Mouse (Mus musculus): ENCODE results near the gene Ptprf. TPM values are rescaled to one million over a fixed set of nuclear protein-coding genes. Genes with fewer than 3 reads are reported as not detected.

Gene Ptprf
- total and polyA plus RNA-seq, 2 experiments from 2014 or later: 44.4 to 196 TPM

- Histone ChIP-seq H3K36me3 (ENCODE audit: insufficient read depth, low read length) (no peaks in the 10 kb centered on the region), H3K27ac (no peak overlapping the region), H3K9ac (replicated peaks; ENCODE audit: low read length) (no peak overlapping the region), H3K27me3 (ENCODE audit: insufficient read depth, low read length) (no peaks in the 10 kb centered on the region), H3K4me1 (ENCODE audit: insufficient read depth, low read length) (peaks cover 8% of the 10 kb centered on the region; the same call in 1 of the 2 replicates), H3K4me3 (ENCODE audit: low read length) (no peak overlapping the region), H3K9me3 (ENCODE audit: low read length) (no peaks in the 10 kb centered on the region), H3K4me2 (ENCODE audit: low read depth, low read length) (no peak overlapping the region)
- no peak for DNase-seq (ENCODE audit: low spot score)
- no peak for ATAC-seq
- 88% methylated on average over 4 of the region's 4 CpGs for WGBS
- TF ChIP-seq CTCF (IDR thresholded peaks at IDR 0.05; ENCODE audit: low read depth): no peak
These were observed 25.5 kb upstream of the Ptprf start for GRCm38 (mm10) chr4:118316662-118317061.

DNA sequence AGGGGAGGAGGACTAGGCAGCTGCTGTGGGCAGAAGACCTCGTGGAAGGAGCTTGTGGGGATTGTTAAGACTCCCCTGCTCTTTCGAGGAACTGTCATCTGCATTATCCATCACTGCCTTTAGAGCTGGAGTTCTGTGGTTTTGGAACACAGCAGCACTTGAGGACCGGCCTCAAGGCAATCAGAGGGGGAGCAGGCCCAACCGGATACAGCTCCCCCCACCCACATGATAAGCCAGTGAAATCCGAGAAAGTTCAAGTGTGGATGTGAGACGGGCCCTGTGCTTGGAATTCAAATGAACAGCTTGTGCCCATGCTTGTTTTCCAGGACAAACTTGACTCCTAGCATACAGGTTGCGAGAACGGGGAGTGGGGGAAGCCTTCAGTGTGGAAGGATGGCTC, 24.1 kb upstream of the Ptprf start:
- Histone ChIP-seq H3K9ac (replicated peaks; ENCODE audit: low read length) (no peak overlapping the region), H3K27me3 (ENCODE audit: insufficient read depth, low read length) (no peaks in the 10 kb centered on the region), H3K4me2 (ENCODE audit: low read depth, low read length) (no peak overlapping the region), H3K4me3 (ENCODE audit: low read length) (no peak overlapping the region), H3K36me3 (ENCODE audit: insufficient read depth, low read length) (no peaks in the 10 kb centered on the region), H3K27ac (no peak overlapping the region), H3K9me3 (ENCODE audit: low read length) (no peaks in the 10 kb centered on the region), H3K4me1 (ENCODE audit: insufficient read depth, low read length) (peaks cover 8% of the 10 kb centered on the region; the same call in 1 of the 2 replicates)
- no peak for ATAC-seq
- 53% methylated on average over 8 of the region's 8 CpGs for WGBS
- DNase-seq (ENCODE audit: low spot score): no peak
- TF ChIP-seq CTCF (IDR thresholded peaks at IDR 0.05; ENCODE audit: low read depth): no peak

DNA sequence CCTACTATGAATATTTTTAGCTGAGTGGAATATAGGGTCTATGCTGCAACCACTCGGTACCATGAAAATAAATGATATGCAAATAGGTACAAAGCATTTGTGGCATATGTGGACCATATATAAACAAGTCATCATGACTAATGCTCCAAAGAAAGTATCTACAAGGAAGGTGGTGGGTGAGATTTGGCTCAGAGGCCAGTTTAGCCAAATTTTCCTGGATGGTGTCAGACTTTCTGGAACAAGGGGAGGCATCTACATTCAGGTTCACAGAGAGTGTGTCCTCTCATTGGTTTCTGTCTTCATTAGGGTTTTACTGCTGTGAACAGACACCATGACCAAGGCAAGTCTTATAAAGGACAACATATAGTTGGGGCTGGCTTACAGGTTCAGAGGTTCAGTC, 19.3 kb upstream of the Ptprf start:
- ATAC-seq (no peak), DNase-seq (ENCODE audit: low spot score) (no peak)
- Histone ChIP-seq H3K27ac (no peak overlapping the region), H3K4me2 (ENCODE audit: low read depth, low read length) (no peak overlapping the region), H3K4me3 (ENCODE audit: low read length) (no peak overlapping the region), H3K4me1 (ENCODE audit: insufficient read depth, low read length) (no peaks in the 10 kb centered on the region), H3K27me3 (ENCODE audit: insufficient read depth, low read length) (no peaks in the 10 kb centered on the region), H3K36me3 (ENCODE audit: insufficient read depth, low read length) (no peaks in the 10 kb centered on the region), H3K9ac (replicated peaks; ENCODE audit: low read length) (no peak overlapping the region), H3K9me3 (ENCODE audit: low read length) (no peaks in the 10 kb centered on the region)
- TF ChIP-seq CTCF (IDR thresholded peaks at IDR 0.05; ENCODE audit: low read depth): no peak
- WGBS: 97% methylated on average over 1 of the region's 1 CpGs

GRCm38 (mm10) chr4:118307533-118308263, 16.5 kb upstream of the Ptprf start:
- no peaks in the 10 kb centered on the region for H3K9me3 ChIP-seq (ENCODE audit: low read length)
- H3K9ac ChIP-seq (replicated peaks; ENCODE audit: low read length): no peak overlapping the region
- no peak overlapping the region for H3K4me2 ChIP-seq (ENCODE audit: low read depth, low read length)
- H3K4me1 ChIP-seq (ENCODE audit: insufficient read depth, low read length): no peaks in the 10 kb centered on the region
- WGBS: 89% methylated on average over 13 of the region's 13 CpGs
- no peak for ATAC-seq
- no peaks in the 10 kb centered on the region for H3K27me3 ChIP-seq (ENCODE audit: insufficient read depth, low read length)
- no peak overlapping the region for H3K27ac ChIP-seq
- DNase-seq (ENCODE audit: low spot score): no peak
- no peak overlapping the region for H3K4me3 ChIP-seq (ENCODE audit: low read length)
- TF ChIP-seq CTCF (IDR thresholded peaks at IDR 0.05; ENCODE audit: low read depth): no peak
- H3K36me3 ChIP-seq (ENCODE audit: insufficient read depth, low read length): no peaks in the 10 kb centered on the region

GRCm38 (mm10) chr4:118306113-118306696, 15.0 kb upstream of the Ptprf start:
- ATAC-seq: no peak
- no peaks in the 10 kb centered on the region for H3K36me3 ChIP-seq (ENCODE audit: insufficient read depth, low read length)

GRCm38 (mm10) chr4:118304984-118305383, 13.8 kb upstream of the Ptprf start:
- H3K9me3 ChIP-seq (ENCODE audit: low read length): no peaks in the 10 kb centered on the region
- no peaks in the 10 kb centered on the region for H3K4me1 ChIP-seq (ENCODE audit: insufficient read depth, low read length)
- TF ChIP-seq CTCF (IDR thresholded peaks at IDR 0.05; ENCODE audit: low read depth): no peak
- H3K36me3 ChIP-seq (ENCODE audit: insufficient read depth, low read length): no peaks in the 10 kb centered on the region
- ATAC-seq (0 out of 2 replicates have a peak, but pooled peaks have one; percentile 38), DNase-seq (ENCODE audit: low spot score) (peak; percentile 56)
- no peaks in the 10 kb centered on the region for H3K27me3 ChIP-seq (ENCODE audit: insufficient read depth, low read length)
- H3K27ac ChIP-seq: no peak overlapping the region
- no peak overlapping the region for H3K9ac ChIP-seq (replicated peaks; ENCODE audit: low read length)
- H3K4me2 ChIP-seq (ENCODE audit: low read depth, low read length): no peak overlapping the region
- no peak overlapping the region for H3K4me3 ChIP-seq (ENCODE audit: low read length)
- 30% methylated on average over 4 of the region's 4 CpGs for WGBS

More at GRCm38 (mm10) chr4:118306113-118306696, 15.0 kb upstream of the Ptprf start:
- H3K4me3 ChIP-seq (ENCODE audit: low read length): no peak overlapping the region
- no peak for DNase-seq (ENCODE audit: low spot score)
- no peaks in the 10 kb centered on the region for H3K4me1 ChIP-seq (ENCODE audit: insufficient read depth, low read length)
- 81% methylated on average over 21 of the region's 21 CpGs for WGBS
- no peak overlapping the region for H3K4me2 ChIP-seq (ENCODE audit: low read depth, low read length)
- no peak overlapping the region for H3K27ac ChIP-seq
- no peaks in the 10 kb centered on the region for H3K27me3 ChIP-seq (ENCODE audit: insufficient read depth, low read length)
- no peak overlapping the region for H3K9ac ChIP-seq (replicated peaks; ENCODE audit: low read length)
- no peak for TF ChIP-seq CTCF (IDR thresholded peaks at IDR 0.05; ENCODE audit: low read depth)
- H3K9me3 ChIP-seq (ENCODE audit: low read length): no peaks in the 10 kb centered on the region

GRCm38 (mm10) chr4:118297844-118298243, 6.6 kb upstream of the Ptprf start:
- no peak for ATAC-seq
- WGBS: 21% methylated on average over 5 of the region's 5 CpGs
- DNase-seq (ENCODE audit: low spot score): no peak

More at GRCm38 (mm10) chr4:118297844-118298243, 6.6 kb upstream of the Ptprf start:
- no peak overlapping the region for H3K27ac ChIP-seq
- no peak overlapping the region; the same call in 1 of the 2 replicates for H3K9ac ChIP-seq (replicated peaks; ENCODE audit: low read length)
- H3K9me3 ChIP-seq (ENCODE audit: low read length): no peaks in the 10 kb centered on the region
- H3K4me3 ChIP-seq (ENCODE audit: low read length): no peak overlapping the region
- TF ChIP-seq CTCF (IDR thresholded peaks at IDR 0.05; ENCODE audit: low read depth): no peak
- no peaks in the 10 kb centered on the region for H3K27me3 ChIP-seq (ENCODE audit: insufficient read depth, low read length)
- H3K36me3 ChIP-seq (ENCODE audit: insufficient read depth, low read length): no peaks in the 10 kb centered on the region
- H3K4me2 ChIP-seq (ENCODE audit: low read depth, low read length): no peak overlapping the region
- H3K4me1 ChIP-seq (ENCODE audit: insufficient read depth, low read length): no peaks in the 10 kb centered on the region
